Mouse (Mus musculus) cerebellum, postnatal 14 days (tissue): ENCODE results near the gene Soga3.

Experiments used
- DNase-seq, 2 experiments: peaks; one replicate each; pipeline ENCODE4 v3.0.0; 2021; ENCODE audit warnings: mixed read lengths in 2 of 2

The Soga3 gene

GRCm38 (mm10) chr10:29143566-29144335 lies at the start of gene Soga3:
TSS of gene Soga3 (plus strand) at chr10:29143839.
- DNase-seq, result peak; percentile 81 to 83

DNA sequence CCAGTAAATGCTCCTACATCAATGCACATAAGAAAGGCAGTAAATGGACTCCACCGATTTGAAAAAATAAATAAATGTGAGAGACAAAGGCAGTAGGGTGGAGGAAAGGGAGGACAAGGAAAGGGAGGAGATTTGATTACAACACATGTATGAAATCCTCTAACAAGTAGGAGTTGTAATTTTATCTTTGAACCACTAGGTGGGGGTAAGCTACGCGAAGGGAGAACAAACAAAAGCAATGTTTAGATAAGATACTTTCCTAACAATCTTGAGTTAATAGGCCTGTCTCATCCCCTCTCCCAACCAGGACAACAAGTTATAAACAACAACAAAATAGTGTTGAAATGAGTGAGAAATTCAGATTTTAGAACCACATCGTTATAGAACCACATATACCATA lies 36.7 kb upstream of the Soga3 start:
- peak in 1 of 2 experiments; percentile 24 for DNase-seq

DNA sequence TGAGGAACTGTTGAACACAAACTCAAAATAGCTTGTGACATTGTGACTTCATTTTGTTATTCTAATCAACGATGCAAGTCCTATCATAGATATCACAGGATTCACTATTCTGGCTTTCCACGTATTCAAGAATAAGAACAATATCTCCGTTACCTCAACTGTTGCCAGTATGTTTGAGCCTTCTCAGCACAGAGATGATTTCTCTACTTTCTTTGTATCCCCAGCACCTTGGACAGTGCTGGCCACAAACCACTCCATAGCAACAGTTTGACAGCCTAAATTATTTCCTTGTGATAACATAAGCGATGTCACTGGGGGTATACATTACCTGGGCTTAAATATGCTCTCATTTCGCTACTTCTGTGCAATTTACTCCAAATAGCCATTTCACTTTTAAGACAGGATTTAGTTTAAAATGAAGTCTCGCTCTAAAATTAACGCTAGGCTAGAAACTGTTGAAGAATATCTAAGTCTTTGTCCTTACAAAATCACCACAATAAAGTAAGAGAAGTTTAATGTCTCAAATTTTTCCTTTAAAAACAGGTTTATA lies 1.0 kb upstream of the Soga3 start:
- no peak for DNase-seq

DNA sequence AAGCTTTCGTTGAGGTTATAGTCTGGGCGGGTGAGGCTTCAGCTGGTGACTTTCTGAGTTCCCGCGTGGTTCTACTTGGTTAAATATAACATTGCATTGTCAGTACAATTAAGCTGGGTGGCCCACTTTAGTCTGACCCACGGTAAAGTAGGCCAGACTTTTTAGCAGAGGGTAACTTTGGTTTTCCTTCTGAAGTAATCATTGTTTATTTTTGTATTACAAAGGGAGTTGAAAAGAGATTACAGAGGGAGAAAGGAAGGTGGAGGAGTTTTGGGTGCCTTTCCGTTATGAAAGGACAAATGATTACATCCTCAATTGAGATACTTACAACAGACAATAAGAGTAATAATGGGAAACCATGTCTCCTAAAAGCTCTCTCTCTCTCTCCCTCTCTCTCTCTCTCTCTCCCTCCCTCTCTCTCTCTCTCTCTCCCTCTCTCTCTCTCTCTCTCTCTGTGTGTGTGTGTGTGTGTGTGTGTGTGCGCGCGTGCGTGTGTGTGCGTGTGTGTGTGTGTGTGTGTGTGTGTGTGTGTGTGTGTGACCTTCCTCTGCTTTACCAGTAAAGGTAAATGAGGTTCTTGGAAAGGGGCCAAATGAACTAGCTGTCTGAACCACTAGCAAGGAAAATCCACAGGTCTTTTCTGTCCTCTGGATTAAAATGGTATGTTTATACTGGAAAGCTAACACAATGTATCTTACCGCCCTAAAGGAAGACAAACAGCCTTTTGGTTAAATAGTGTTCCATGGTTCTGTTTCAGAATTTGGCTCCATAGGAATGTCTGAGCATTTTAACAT lies 1.2 kb downstream of the Soga3 start:
- DNase-seq, result peak in 1 of 2 experiments; percentile 14

DNA sequence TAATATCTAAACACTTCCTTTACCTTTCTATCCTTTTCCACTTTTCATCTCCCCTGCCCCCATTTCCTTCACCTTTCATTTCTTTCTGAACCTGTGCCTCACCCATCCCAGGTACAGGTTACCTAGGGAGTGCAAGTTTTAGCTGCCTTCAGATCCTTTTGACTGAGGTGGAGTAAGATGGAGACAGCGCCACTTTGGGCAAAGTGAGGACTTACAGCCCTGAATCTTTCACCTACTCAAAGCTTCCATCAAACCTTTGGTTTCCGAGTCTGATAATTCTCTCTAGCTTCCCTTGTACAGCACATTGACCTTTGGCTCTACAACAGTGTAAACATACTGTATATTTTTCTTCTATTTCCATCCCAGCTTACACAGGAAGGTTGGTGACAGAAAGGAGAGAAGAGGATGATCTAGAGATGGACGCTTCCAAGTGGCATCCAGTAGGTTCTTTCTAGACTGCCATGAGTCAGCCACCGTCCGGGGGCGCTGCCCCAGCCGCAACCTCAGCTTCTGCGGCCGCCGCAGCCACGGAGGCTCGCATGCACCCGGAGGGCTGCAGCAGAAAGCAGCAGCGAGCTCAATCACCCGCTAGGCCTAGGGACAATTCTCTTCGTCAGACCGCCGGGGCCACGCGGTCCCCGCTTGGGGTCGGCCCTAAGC lies 2.7 kb downstream of the Soga3 start:
- DNase-seq, result peak; percentile 76 to 83

GRCm38 (mm10) chr10:29146858-29147640 lies 3.4 kb downstream of the Soga3 start:
- DNase-seq, result peak; percentile 77 to 85

GRCm38 (mm10) chr10:29147641-29147990 lies 4.0 kb downstream of the Soga3 start:
- DNase-seq, result peak; percentile 72 to 73

- DNase-seq, result peak; percentile 74
These were observed 4.4 kb downstream of the Soga3 start for GRCm38 (mm10) chr10:29148076-29148475.

DNA sequence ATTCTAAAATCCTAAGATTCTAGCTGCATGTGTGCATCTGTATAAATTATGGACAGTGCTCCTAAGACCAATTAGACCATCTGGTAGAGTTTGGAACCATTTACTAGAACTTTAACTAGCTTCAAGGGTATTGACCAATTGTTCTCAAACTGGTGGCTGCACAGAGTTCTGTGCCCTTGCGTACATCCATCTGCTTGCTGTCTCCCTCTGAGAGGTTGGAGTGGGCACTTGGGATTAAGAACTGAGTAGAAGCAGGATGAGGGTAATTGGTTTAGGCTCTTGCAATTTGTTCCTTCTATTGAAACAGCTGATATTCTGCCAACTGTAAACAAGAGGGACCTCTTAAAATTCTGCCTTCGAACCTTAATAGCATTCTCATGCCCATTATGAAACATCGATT lies 11.7 kb downstream of the Soga3 start:
- DNase-seq, result no peak

GRCm38 (mm10) chr10:29161664-29162063 lies 18.0 kb downstream of the Soga3 start:
- no peak for DNase-seq

DNA sequence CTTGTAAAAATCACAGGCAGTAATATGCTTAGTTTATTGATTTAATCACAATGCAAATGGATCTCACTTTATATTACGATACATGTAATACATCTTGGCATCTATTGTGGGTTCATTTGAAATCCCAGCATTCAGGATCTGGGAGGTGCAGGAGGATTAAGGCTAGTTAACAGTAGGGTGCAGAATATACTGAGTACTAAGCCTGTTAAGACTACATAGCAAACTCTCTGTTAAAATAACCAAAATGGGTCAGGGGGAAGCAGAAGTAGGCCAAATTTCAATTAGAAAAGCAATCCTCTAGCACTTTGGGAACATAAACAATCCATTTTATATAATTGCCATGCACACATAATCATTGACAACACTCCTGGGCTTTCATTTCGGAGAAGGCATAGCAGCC lies 30.1 kb downstream of the Soga3 start:
- DNase-seq, result no peak

- no peak for DNase-seq
These were observed 32.0 kb downstream of the Soga3 start for GRCm38 (mm10) chr10:29175656-29176055.

DNA sequence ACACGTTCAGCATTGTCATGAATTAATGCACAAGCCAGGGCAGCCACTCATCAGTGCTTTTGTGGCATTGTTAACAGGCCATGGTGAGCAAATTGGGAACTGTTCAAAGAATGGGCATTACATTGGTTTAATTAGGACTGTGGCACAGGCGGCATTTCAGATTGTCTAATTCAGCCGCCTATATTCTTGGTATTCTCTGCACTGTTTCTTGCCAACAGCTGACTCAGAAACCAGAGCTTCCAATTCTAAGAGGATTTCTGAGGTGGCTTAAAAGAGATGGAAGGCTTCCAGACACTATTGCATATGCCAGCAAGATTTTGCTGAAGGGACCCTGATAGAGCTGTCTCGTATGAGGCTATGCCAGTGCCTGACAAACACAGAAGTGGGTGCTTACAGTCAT lies 33.2 kb downstream of the Soga3 start:
- no peak for DNase-seq

DNA sequence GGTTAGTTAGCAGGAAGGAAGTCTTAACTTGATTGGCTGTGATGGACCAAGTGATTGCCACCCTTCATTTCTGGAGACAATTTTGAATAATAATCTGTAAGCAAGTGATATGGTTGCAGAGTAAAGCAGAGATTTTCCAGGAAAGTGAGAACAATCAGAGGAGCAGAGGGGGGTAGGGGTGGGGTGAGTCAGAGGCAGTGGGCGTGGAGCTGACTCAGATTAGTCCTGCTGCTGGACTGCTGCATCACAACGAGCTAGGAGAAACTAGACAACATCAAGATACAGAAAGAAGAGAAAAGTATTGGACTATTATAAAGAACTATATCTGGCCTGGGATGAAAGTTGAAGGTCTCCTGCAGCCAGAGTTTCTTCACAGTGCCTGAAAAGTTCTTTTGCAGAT lies 34.4 kb downstream of the Soga3 start:
- no peak for DNase-seq

- no peak for DNase-seq
These were observed 36.6 kb downstream of the Soga3 start for GRCm38 (mm10) chr10:29180210-29180609.

DNA sequence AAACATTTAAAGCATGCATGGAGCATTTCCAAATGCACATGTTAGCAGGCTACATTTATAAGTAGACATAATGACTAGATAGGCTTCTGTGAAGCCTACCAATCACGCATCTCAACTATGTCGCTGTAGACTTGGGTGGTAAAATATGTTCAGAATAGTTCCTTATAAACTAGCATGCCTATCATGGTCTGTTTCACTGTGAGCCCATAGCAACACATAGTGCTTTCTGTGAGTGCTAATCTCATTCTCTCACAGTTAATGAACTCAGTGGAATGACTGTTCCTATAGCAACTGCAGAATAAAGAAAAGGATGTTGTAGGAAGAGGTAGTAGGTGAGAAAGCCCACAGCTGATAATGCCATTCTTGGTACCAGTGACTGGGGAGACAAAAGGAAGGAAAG lies 37.4 kb downstream of the Soga3 start:
- DNase-seq, result no peak

GRCm38 (mm10) chr10:29193769-29194168 lies 50.1 kb downstream of the Soga3 start:
- DNase-seq, result no peak

DNA sequence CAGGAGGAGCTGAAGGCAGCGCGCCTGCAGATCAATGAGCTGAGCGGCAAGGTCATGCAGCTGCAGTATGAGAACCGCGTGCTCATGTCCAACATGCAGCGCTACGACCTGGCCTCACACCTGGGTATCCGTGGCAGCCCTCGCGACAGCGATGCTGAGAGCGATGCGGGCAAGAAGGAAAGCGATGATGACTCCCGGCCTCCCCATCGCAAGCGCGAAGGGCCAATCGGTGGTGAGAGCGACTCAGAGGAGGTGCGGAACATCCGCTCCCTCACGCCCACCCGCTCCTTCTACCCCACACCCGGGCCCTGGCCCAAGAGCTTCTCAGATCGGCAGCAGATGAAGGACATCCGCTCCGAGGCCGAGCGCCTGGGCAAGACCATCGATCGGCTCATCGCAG lies 53.2 kb downstream of the Soga3 start:
- DNase-seq, result peak in 1 of 2 experiments; percentile 4

- DNase-seq, result no peak
These were observed 55.0 kb downstream of the Soga3 start, which contains the start of gene Gm49353 for GRCm38 (mm10) chr10:29198642-29199041. TSS of gene Gm49353 (plus strand) at chr10:29198954.

DNA sequence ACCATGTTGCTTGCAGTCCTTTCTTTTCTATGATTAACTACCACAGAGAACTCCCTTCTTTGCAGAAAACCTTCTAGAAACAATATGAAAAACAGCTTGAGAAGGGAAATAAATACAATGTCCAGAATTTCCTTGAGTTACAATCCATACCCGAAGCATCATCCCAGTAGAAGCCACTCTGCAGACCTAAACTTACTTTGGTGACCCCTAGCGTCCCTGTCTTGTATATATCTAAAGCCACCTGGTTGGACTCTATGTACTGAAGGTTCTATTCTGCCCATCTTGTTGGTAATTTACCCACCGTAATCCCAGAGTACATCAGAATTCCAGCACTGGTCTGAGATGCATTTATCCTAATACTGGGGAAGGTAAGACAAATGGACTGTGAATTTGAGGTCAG lies 56.2 kb downstream of the Soga3 start:
- DNase-seq, result no peak

DNA sequence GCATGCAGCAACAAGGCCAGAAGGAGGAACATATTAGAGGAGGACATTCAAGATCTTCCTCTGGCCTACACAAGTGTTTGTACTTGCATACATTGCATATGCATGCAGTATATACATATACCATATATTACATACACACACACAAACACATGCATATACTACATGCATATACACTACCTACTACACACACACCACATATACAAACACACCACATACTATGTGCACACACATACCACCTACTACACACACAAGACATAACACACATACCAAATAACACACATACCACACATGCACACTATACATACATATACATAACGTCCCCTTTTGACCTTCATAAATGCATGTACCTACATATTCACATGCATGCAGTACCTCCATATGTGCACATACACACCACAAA lies 57.0 kb downstream of the Soga3 start:
- DNase-seq, result no peak

DNA sequence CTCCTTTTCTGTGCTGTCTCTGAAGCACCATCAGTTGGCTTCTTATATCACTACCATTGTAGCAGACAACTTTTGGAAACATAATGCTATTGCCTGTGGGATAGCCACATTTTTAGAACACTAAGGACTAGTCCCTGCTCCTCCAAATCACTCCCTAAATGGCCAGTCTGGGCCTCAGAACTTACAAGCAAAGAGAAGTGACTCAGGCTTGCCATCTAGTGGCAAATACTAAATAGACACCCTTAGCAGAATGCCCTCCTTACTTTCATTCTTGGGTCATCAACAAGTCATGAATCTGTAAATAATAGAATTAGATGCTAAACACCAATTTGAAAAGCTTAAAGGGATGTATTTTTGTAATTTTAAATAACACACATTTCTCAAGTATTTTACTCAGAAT lies 63.1 kb downstream of the Soga3 start:
- peak; percentile 61 to 70 for DNase-seq
